17 mouse cellular contexts compared by ENCODE assay signal in genomic region chr9:44251314-44251713, GRCm38 (mm10). TPM values are rescaled to one million over a fixed set of nuclear protein-coding genes. Genes with fewer than 3 reads are reported as not detected.
DNase-seq lines count a peak whose midpoint lies in the region; ATAC-seq and TF ChIP-seq lines count a peak whose summit lies in the region.
"Had no signal": no experiment of that assay in that cellular context is flagged by ENCODE, and none has a peak within 500 bp of the region (broad histone marks: within the 10 kb centered on the region; RNA-seq: fewer than 3 reads in every experiment).

Pdzd3 (minus strand) TSS chr9:44251471.

- H3K4me3 ChIP-seq in forebrain, embryonic 15.5 days: no peak within 1 kb of the TSS
- no peak within 1 kb of the TSS for H3K4me3 ChIP-seq in forebrain, embryonic 12.5 days (replicated peaks)
- no peak within 1 kb of the TSS for H3K4me3 ChIP-seq in midbrain, embryonic 14.5 days (replicated peaks; ENCODE audit: low read depth, low read length)
- H3K4me3 ChIP-seq in midbrain, embryonic 16.5 days (ENCODE audit: low read depth, low read length): no peak within 1 kb of the TSS
- H3K4me3 ChIP-seq in kidney, embryonic 16.5 days (ENCODE audit: low read length): peak within 1 kb of the TSS; percentile 19
- H3K4me3 ChIP-seq in olfactory bulb, adult 2 months (ENCODE audit: insufficient read depth, low read depth, low read length): no peak within 1 kb of the TSS
- H3K4me3 ChIP-seq: heart, adult 2 months; hindbrain, embryonic 15.5 days; liver, embryonic 13.5 days; midbrain, embryonic 15.5 days had no signal

- H3K9me3 ChIP-seq in forebrain, embryonic 15.5 days: no peaks in the 10 kb centered on the region
- no peaks in the 10 kb centered on the region for H3K9me3 ChIP-seq in forebrain, embryonic 12.5 days
- no peaks in the 10 kb centered on the region for H3K9me3 ChIP-seq in midbrain, embryonic 14.5 days (ENCODE audit: control insufficient read depth, low read length)
- no peaks in the 10 kb centered on the region for H3K9me3 ChIP-seq in midbrain, embryonic 16.5 days (replicated peaks; ENCODE audit: control insufficient read depth, low read length, poor library complexity, severe bottlenecking)
- H3K9me3 ChIP-seq in kidney, embryonic 16.5 days (ENCODE audit: low read length): no peaks in the 10 kb centered on the region
- H3K9me3 ChIP-seq: hindbrain, embryonic 15.5 days; liver, embryonic 13.5 days; midbrain, embryonic 15.5 days had no signal

- no peak within 1 kb of the TSS for H3K9ac ChIP-seq in forebrain, embryonic 15.5 days (replicated peaks)
- H3K9ac ChIP-seq in forebrain, embryonic 12.5 days: no peak within 1 kb of the TSS
- H3K9ac ChIP-seq in midbrain, embryonic 14.5 days (replicated peaks; ENCODE audit: low read length): 0 out of 2 replicates have a peak within 1 kb of the TSS, but pooled peaks have one; percentile 9
- no peak within 1 kb of the TSS for H3K9ac ChIP-seq in midbrain, embryonic 16.5 days (ENCODE audit: low read depth, low read length)
- 0 out of 2 replicates have a peak within 1 kb of the TSS, but pooled peaks have one; percentile 10 for H3K9ac ChIP-seq in kidney, embryonic 16.5 days (replicated peaks; ENCODE audit: low read length)
- H3K9ac ChIP-seq: hindbrain, embryonic 15.5 days; liver, embryonic 13.5 days; midbrain, embryonic 15.5 days had no signal

- 0 out of 2 replicates have a peak within 1 kb of the TSS, but pooled peaks have one; percentile 31 for H3K27ac ChIP-seq in forebrain, embryonic 15.5 days (replicated peaks)
- no peak within 1 kb of the TSS for H3K27ac ChIP-seq in forebrain, embryonic 12.5 days
- H3K27ac ChIP-seq in midbrain, embryonic 14.5 days (replicated peaks; ENCODE audit: low read depth, low read length): no peak within 1 kb of the TSS
- no peak within 1 kb of the TSS for H3K27ac ChIP-seq in midbrain, embryonic 16.5 days (ENCODE audit: low read length)
- H3K27ac ChIP-seq in kidney, embryonic 16.5 days (ENCODE audit: low read length): 0 out of 2 replicates have a peak within 1 kb of the TSS, but pooled peaks have one; percentile 20
- 0 out of 2 replicates have a peak within 1 kb of the TSS, but pooled peaks have one; percentile 43 for H3K27ac ChIP-seq in olfactory bulb, adult 2 months (ENCODE audit: insufficient read depth, low read depth, low read length)
- H3K27ac ChIP-seq: hindbrain, embryonic 15.5 days; liver, embryonic 13.5 days; midbrain, embryonic 15.5 days; stomach, postnatal 0 days had no signal

- no peak for ATAC-seq in forebrain, embryonic 15.5 days (replicated peaks)
- no peak for ATAC-seq in forebrain, embryonic 12.5 days (ENCODE audit: low FRiP score)
- ATAC-seq in midbrain, embryonic 14.5 days (ENCODE audit: low FRiP score, low TSS enrichment): no peak
- ATAC-seq in midbrain, embryonic 16.5 days: no peak
- no peak for ATAC-seq in kidney, embryonic 16.5 days (ENCODE audit: low FRiP score, low TSS enrichment)
- ATAC-seq in CD4-positive, CD25-positive, alpha-beta regulatory T cell, adult 4 months: no peak
- ATAC-seq: midbrain, embryonic 15.5 days had no signal

- H3K4me2 ChIP-seq in forebrain, embryonic 15.5 days (replicated peaks): no peak within 1 kb of the TSS
- no peak within 1 kb of the TSS for H3K4me2 ChIP-seq in forebrain, embryonic 12.5 days
- H3K4me2 ChIP-seq in midbrain, embryonic 14.5 days (ENCODE audit: low read length): no peak within 1 kb of the TSS
- no peak within 1 kb of the TSS for H3K4me2 ChIP-seq in midbrain, embryonic 16.5 days (ENCODE audit: low read length)
- peak within 1 kb of the TSS; percentile 46 for H3K4me2 ChIP-seq in kidney, embryonic 16.5 days (replicated peaks; ENCODE audit: low read depth, low read length)
- H3K4me2 ChIP-seq: hindbrain, embryonic 15.5 days had no signal

- DNase-seq in midbrain, embryonic 14.5 days: no peak
- no peak for DNase-seq in lung, postnatal 36 days
- DNase-seq: adrenal gland, adult 8-10 months; cerebellum, adult 11 months; cerebellum, postnatal 25 days; heart, adult 2 months; liver, embryonic 13.5 days had no signal

- H3K36me3 ChIP-seq in forebrain, embryonic 15.5 days: no peaks in the 10 kb centered on the region
- H3K36me3 ChIP-seq in forebrain, embryonic 12.5 days (replicated peaks): no peaks in the 10 kb centered on the region
- H3K36me3 ChIP-seq in midbrain, embryonic 14.5 days (ENCODE audit: control insufficient read depth, insufficient read depth, low read length): no peaks in the 10 kb centered on the region
- no peaks in the 10 kb centered on the region for H3K36me3 ChIP-seq in midbrain, embryonic 16.5 days (ENCODE audit: control insufficient read depth, insufficient read depth, low read length)
- no peaks in the 10 kb centered on the region for H3K36me3 ChIP-seq in kidney, embryonic 16.5 days (ENCODE audit: insufficient read depth, low read length)
- H3K36me3 ChIP-seq: hindbrain, embryonic 15.5 days; liver, embryonic 13.5 days; midbrain, embryonic 15.5 days had no signal

- TF ChIP-seq POLR2A in olfactory bulb, adult 2 months (IDR thresholded peaks at IDR 0.05; ENCODE audit: insufficient read depth, low read depth, low read length): no peak

- peaks cover 37% of the 10 kb centered on the region for H3K4me1 ChIP-seq in forebrain, embryonic 15.5 days
- H3K4me1 ChIP-seq in forebrain, embryonic 12.5 days: peaks cover 55% of the 10 kb centered on the region
- H3K4me1 ChIP-seq in midbrain, embryonic 14.5 days (ENCODE audit: control insufficient read depth, insufficient read depth, low read length): peaks cover 30% of the 10 kb centered on the region
- peaks cover 30% of the 10 kb centered on the region for H3K4me1 ChIP-seq in midbrain, embryonic 16.5 days (ENCODE audit: control insufficient read depth, insufficient read depth, low read length)
- peaks cover 26% of the 10 kb centered on the region for H3K4me1 ChIP-seq in kidney, embryonic 16.5 days (ENCODE audit: insufficient read depth, low read length)
- peaks cover 54% of the 10 kb centered on the region for H3K4me1 ChIP-seq in olfactory bulb, adult 2 months (ENCODE audit: control insufficient read depth, insufficient read depth, low read length)

- 89% methylated on average over 10 of the region's 10 CpGs for WGBS in forebrain, embryonic 15.5 days
- 84% methylated on average over 10 of the region's 10 CpGs for WGBS in forebrain, embryonic 12.5 days
- 86% methylated on average over 10 of the region's 10 CpGs for WGBS in midbrain, embryonic 14.5 days
- WGBS in midbrain, embryonic 16.5 days: 91% methylated on average over 10 of the region's 10 CpGs
- 62% methylated on average over 10 of the region's 10 CpGs for WGBS in kidney, embryonic 16.5 days
- WGBS in olfactory bulb, adult 2 months: 93% methylated on average over 10 of the region's 10 CpGs

- H3K27me3 ChIP-seq in forebrain, embryonic 15.5 days: no peaks in the 10 kb centered on the region
- H3K27me3 ChIP-seq in forebrain, embryonic 12.5 days: peaks cover 18% of the 10 kb centered on the region; the same call in 1 of the 2 replicates
- H3K27me3 ChIP-seq in midbrain, embryonic 14.5 days (ENCODE audit: control insufficient read depth, insufficient read depth, low read length): no peaks in the 10 kb centered on the region
- H3K27me3 ChIP-seq in midbrain, embryonic 16.5 days (ENCODE audit: control insufficient read depth, insufficient read depth, low read depth, low read length): no peaks in the 10 kb centered on the region; the same call in 1 of the 2 replicates
- no peaks in the 10 kb centered on the region for H3K27me3 ChIP-seq in kidney, embryonic 16.5 days (ENCODE audit: insufficient read depth, low read length)
- H3K27me3 ChIP-seq: CH12.LX; hindbrain, embryonic 15.5 days; midbrain, embryonic 15.5 days had no signal

- no peak for TF ChIP-seq CTCF in olfactory bulb, adult 2 months (IDR thresholded peaks at IDR 0.05; ENCODE audit: insufficient read depth, low read depth, low read length)

RNA-seq across cellular contexts. Expression of gene Pdzd3, which starts in this region (rescaled TPM):
- polyA plus RNA-seq in forebrain, embryonic 15.5 days (2015; fragmentation: Nextera tagmentation; extraction: Ambion mirVana): 0.59 and 0.61 TPM in 2 replicates
- polyA plus RNA-seq in forebrain, embryonic 12.5 days (2016; fragmentation: Nextera tagmentation; extraction: Ambion mirVana): 0.23 and 0.31 TPM in 2 replicates
- polyA plus RNA-seq in midbrain, embryonic 14.5 days (2014; fragmentation: Nextera tagmentation; extraction: Ambion mirVana): 0.49 and 0.57 TPM in 2 replicates
- 0.72 and 0.82 TPM in 2 replicates for polyA plus RNA-seq in midbrain, embryonic 16.5 days (2015; fragmentation: Nextera tagmentation; extraction: Ambion mirVana)
- 13.3 and 14.1 TPM in 2 replicates for polyA plus RNA-seq in kidney, embryonic 16.5 days (2015; fragmentation: Nextera tagmentation; extraction: Ambion mirVana)
- not detected in 2 replicates for polyA plus RNA-seq in olfactory bulb, adult 2 months (2012; ENCODE audit: insufficient read depth, insufficient read length, low replicate concordance, missing spikeins)
- not detected for polyA plus RNA-seq in CD4-positive, CD25-positive, alpha-beta regulatory T cell, adult 4 months (2017; shearing (Covaris generic))

Comparison
In these comparisons a context has a peak if more than half of its experiments do, and no peak if none do; other contexts are left out.
1. H3K27ac ChIP-seq: peak in forebrain, embryonic 15.5 days (single experiment), kidney, embryonic 16.5 days (single experiment) and olfactory bulb, adult 2 months (single experiment); none in forebrain, embryonic 12.5 days (single experiment), midbrain, embryonic 14.5 days (single experiment) and midbrain, embryonic 16.5 days (single experiment).
2. H3K9ac ChIP-seq: peak in midbrain, embryonic 14.5 days (single experiment) and kidney, embryonic 16.5 days (single experiment); none in forebrain, embryonic 15.5 days (single experiment), forebrain, embryonic 12.5 days (single experiment) and midbrain, embryonic 16.5 days (single experiment).